In the genomic region with DNA sequence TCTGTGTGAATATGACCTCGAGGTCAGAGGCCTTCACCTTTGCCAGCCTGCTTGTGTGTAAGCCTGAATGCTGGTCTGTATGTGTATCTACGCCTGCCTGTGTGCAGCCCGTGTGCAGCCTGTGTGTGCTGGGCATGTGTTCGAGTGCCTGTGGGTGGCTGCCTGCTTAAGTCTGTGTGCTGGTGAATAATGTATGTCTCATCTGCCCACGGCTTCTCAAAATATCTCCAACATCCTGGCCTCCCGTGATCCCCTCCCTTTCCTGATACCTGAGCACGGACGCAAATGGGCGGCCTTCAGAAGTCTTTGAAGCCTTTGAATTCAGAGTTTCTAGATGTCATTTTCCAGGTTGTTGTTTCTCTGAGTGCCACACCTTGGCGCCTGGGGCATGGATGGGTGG, we compare ENCODE assay signal across 6 mouse cellular contexts.
"Had no signal": no experiment of that assay in that cellular context is flagged by ENCODE, and none has a peak within 500 bp of the region (broad histone marks: within the 10 kb centered on the region; RNA-seq: fewer than 3 reads in every experiment).

No protein-coding gene starts in this region.

- DNase-seq: kidney, adult 8-10 months; kidney, postnatal 36 days; left cerebral cortex, postnatal 4 days; lung, adult 18-20 months; midbrain, embryonic 14.5 days; thymus, postnatal 4 days had no signal
